Mouse (Mus musculus) embryonic stem cell, embryonic (primary cell): Measurements from ENCODE around the gene Slc12a6.

ENCODE experiments used
- CTCF ChIA-PET, 4 experiments: fragments of 300-600 bp in 2 of 4; fragments of 350-600 bp in 2 of 4; sonication (Branson Sonifier 250); formaldehyde crosslinking; loops; one replicate each; lab custom pipeline; 2022; ENCODE audit warnings: inconsistent platforms in 2 of 4; lab: Charles Lee
- POLR2A ChIA-PET, 4 experiments: fragments of 300-600 bp in 2 of 4; fragments of 350-600 bp in 2 of 4; sonication (Branson Sonifier 250); formaldehyde crosslinking; loops; one replicate each; lab custom pipeline; 2022; ENCODE audit warnings: antibody characterized with exemption in 4 of 4, inconsistent platforms in 1 of 4; lab: Charles Lee

The Slc12a6 gene

GRCm38 (mm10) chr2:112265448-112266241, at the start of gene Slc12a6:
Gene Slc12a6 (plus strand): TSS chr2:112265825.
- ChIA-PET CTCF (interaction anchor here (0.6 to 1.9 kb wide), 8 partner anchors 8 to 1877 kb away, joined by 3 to 8 read pairs (median 3); partner anchors contain the start of genes Katnbl1 (in 1 of the 4) and Lpcat4 (in 1 of the 4)), POLR2A (interaction anchor here (0.6 to 5.7 kb wide), 60 partner anchors 8 to 1175 kb away, joined by 3 to 44 read pairs (median 5); partner anchors contain the start of genes Emc4 (in 3 of the 4), Katnbl1 (in 3 of the 4), Lpcat4 (in 3 of the 4) and Emc7 (in 2 of the 4))

- POLR2A ChIA-PET, result no interaction called here
- CTCF ChIA-PET, result no interaction called here
These were observed 49.6 kb upstream of the Slc12a6 start for GRCm38 (mm10) chr2:112215977-112216376.

- POLR2A ChIA-PET, result interaction anchor here in 1 of 4 experiments (0.7 kb wide), 1 partner anchor 512 kb away, joined by 3 read pairs; no protein-coding TSS in a partner anchor
These were observed 48.0 kb upstream of the Slc12a6 start for GRCm38 (mm10) chr2:112217614-112218013.

GRCm38 (mm10) chr2:112220880-112221279, 44.7 kb upstream of the Slc12a6 start:
- ChIA-PET CTCF (no interaction called here), POLR2A (interaction anchor here in 1 of 4 experiments (0.6 kb wide), 1 partner anchor 44 kb away, joined by 3 read pairs; no protein-coding TSS in a partner anchor)

More at GRCm38 (mm10) chr2:112217614-112218013, 48.0 kb upstream of the Slc12a6 start:
- CTCF ChIA-PET, result interaction anchor here in 1 of 4 experiments (1.6 kb wide), 1 partner anchor 21 kb away, joined by 4 read pairs; the partner anchor contains the start of gene Lpcat4

GRCm38 (mm10) chr2:112222607-112223006, 43.0 kb upstream of the Slc12a6 start:
- ChIA-PET POLR2A (interaction anchor here in 1 of 4 experiments (0.5 kb wide), 1 partner anchor 39 kb away, joined by 4 read pairs; no protein-coding TSS in a partner anchor), CTCF (interaction anchor here in 1 of 4 experiments (0.8 kb wide), 1 partner anchor 23 kb away, joined by 3 read pairs; no protein-coding TSS in a partner anchor)

- ChIA-PET POLR2A (interaction anchor here in 1 of 4 experiments (0.7 to 1.0 kb wide), 3 partner anchors 9 to 230 kb away, joined by 3 to 4 read pairs (median 4); partner anchors contain the start of gene Emc7), CTCF (interaction anchor here in 1 of 4 experiments (0.5 to 0.6 kb wide), 2 partner anchors 36 to 160 kb away, joined by 5 to 13 read pairs; no protein-coding TSS in a partner anchor)
These were observed 41.3 kb upstream of the Slc12a6 start for GRCm38 (mm10) chr2:112224356-112224755.

GRCm38 (mm10) chr2:112232623-112233022, 33.0 kb upstream of the Slc12a6 start:
- POLR2A ChIA-PET, result no interaction called here
- CTCF ChIA-PET, result no interaction called here

- ChIA-PET CTCF (interaction anchor here in 1 of 4 experiments (0.6 to 1.1 kb wide), 2 partner anchors 26 to 103 kb away, joined by 3 to 5 read pairs; no protein-coding TSS in a partner anchor), POLR2A (interaction anchor here in 2 of 4 experiments (0.7 to 0.8 kb wide), 4 partner anchors 62 to 218 kb away, joined by 3 to 7 read pairs (median 4); partner anchors contain the start of gene Emc7 (in 1 of the 2))
These were observed 29.0 kb upstream of the Slc12a6 start for GRCm38 (mm10) chr2:112236620-112237019.

GRCm38 (mm10) chr2:112238006-112238405, 27.6 kb upstream of the Slc12a6 start:
- POLR2A ChIA-PET, result interaction anchor here in 2 of 4 experiments (0.7 to 3.4 kb wide), 7 partner anchors 14 to 130 kb away, joined by 3 to 29 read pairs (median 15); partner anchors contain the start of genes Gm21985 (in 2 of the 2), Nop10 (in 2 of the 2), Slc12a6 (in 2 of the 2) and Emc4 (in 1 of the 2)
- CTCF ChIA-PET, result no interaction called here

GRCm38 (mm10) chr2:112239212-112239934, 26.3 kb upstream of the Slc12a6 start, which contains the start of gene Lpcat4:
Gene Lpcat4 (plus strand): TSS chr2:112239468.
- ChIA-PET POLR2A (interaction anchor here in 3 of 4 experiments (0.7 to 3.4 kb wide), 24 partner anchors 9 to 259 kb away, joined by 3 to 29 read pairs (median 4); partner anchors contain the start of genes Gm21985 (in 3 of the 3), Slc12a6 (in 3 of the 3), Emc4 (in 2 of the 3) and Katnbl1 (in 2 of the 3)), CTCF (interaction anchor here (0.5 to 1.6 kb wide), 15 partner anchors 9 to 935 kb away, joined by 3 to 8 read pairs (median 3); partner anchors contain the start of genes Nop10 (in 3 of the 4), Emc4 (in 1 of the 4), Gm21985 (in 1 of the 4) and Katnbl1 (in 1 of the 4))

GRCm38 (mm10) chr2:112239935-112240721, 25.5 kb upstream of the Slc12a6 start:
- ChIA-PET CTCF (interaction anchor here in 3 of 4 experiments (0.5 to 1.6 kb wide), 8 partner anchors 10 to 935 kb away, joined by 3 to 8 read pairs (median 3); partner anchors contain the start of genes Nop10 (in 2 of the 3), Emc4 (in 1 of the 3), Gm21985 (in 1 of the 3) and Slc12a6 (in 1 of the 3)), POLR2A (interaction anchor here in 3 of 4 experiments (0.6 to 3.4 kb wide), 23 partner anchors 11 to 1174 kb away, joined by 3 to 29 read pairs (median 4); partner anchors contain the start of genes Gm21985 (in 3 of the 3), Slc12a6 (in 3 of the 3), Emc7 (in 2 of the 3) and Katnbl1 (in 2 of the 3))

GRCm38 (mm10) chr2:112241787-112242186, 23.8 kb upstream of the Slc12a6 start:
- POLR2A ChIA-PET, result interaction anchor here in 2 of 4 experiments (0.6 to 2.8 kb wide), 4 partner anchors 20 to 212 kb away, joined by 3 to 10 read pairs (median 6); partner anchors contain the start of genes Gm21985 (in 1 of the 2) and Slc12a6 (in 1 of the 2)
- CTCF ChIA-PET, result interaction anchor here in 1 of 4 experiments (1.6 kb wide), 1 partner anchor 137 kb away, joined by 5 read pairs; the partner anchor contains the start of gene Katnbl1

- ChIA-PET POLR2A (interaction anchor here in 1 of 4 experiments (0.7 to 1.5 kb wide), 5 partner anchors 10 to 21 kb away, joined by 3 to 4 read pairs (median 3); partner anchors contain the start of genes Gm21985 and Slc12a6), CTCF (interaction anchor here in 1 of 4 experiments (0.7 kb wide), 1 partner anchor 46 kb away, joined by 4 read pairs; no protein-coding TSS in a partner anchor)
These were observed 20.3 kb upstream of the Slc12a6 start for GRCm38 (mm10) chr2:112245307-112245706.

GRCm38 (mm10) chr2:112246193-112246592, 19.4 kb upstream of the Slc12a6 start:
- ChIA-PET POLR2A (interaction anchor here in 2 of 4 experiments (1.0 to 1.9 kb wide), 8 partner anchors 15 to 253 kb away, joined by 3 to 8 read pairs (median 4); partner anchors contain the start of genes Nop10 (in 2 of the 2), Slc12a6 (in 2 of the 2), Emc4 (in 1 of the 2) and Gm21985 (in 1 of the 2)), CTCF (interaction anchor here in 2 of 4 experiments (0.7 to 1.0 kb wide), 2 partner anchors 24 to 47 kb away, joined by 3 to 4 read pairs; no protein-coding TSS in a partner anchor)

- ChIA-PET CTCF (interaction anchor here in 1 of 4 experiments (0.6 kb wide), 1 partner anchor 15 kb away, joined by 4 read pairs; no protein-coding TSS in a partner anchor), POLR2A (interaction anchor here in 3 of 4 experiments (0.7 to 1.9 kb wide), 6 partner anchors 14 to 1513 kb away, joined by 3 to 8 read pairs (median 4); partner anchors contain the start of genes Emc4 (in 1 of the 3) and Nop10 (in 1 of the 3))
These were observed 18.3 kb upstream of the Slc12a6 start for GRCm38 (mm10) chr2:112247323-112247722.
